Mouse (Mus musculus) heart, postnatal 0 days (tissue): Measurements from ENCODE around the gene Flnb.

Experiments
- CTCF ChIP-seq: IDR thresholded peaks from 2 replicates; pipeline ENCODE4 v1.5.1; 2016; ENCODE audit warnings: antibody characterized with exemption, control low read depth, low read depth
- EP300 ChIP-seq: IDR thresholded peaks from 2 replicates; pipeline ENCODE4 v1.6.1; 2016; ENCODE audit warnings: antibody characterized with exemption, low read depth

- TF ChIP-seq EP300 (no peak), CTCF (no peak)
Measured at GRCm38 (mm10) chr14:7977471-7977870, 159.7 kb downstream of the Flnb start.
